Mouse (Mus musculus) lung, adult 2 months (tissue): Measurements from ENCODE around the gene Sdk1. TPM values are rescaled to one million over a fixed set of nuclear protein-coding genes. Genes with fewer than 3 reads are reported as not detected.

Experiments used
- DNase-seq: peaks from one replicate; pipeline ENCODE4 v3.0.0; 2022
- H3K4me1 ChIP-seq: fragments of 200-500 bp; 2 replicates; pipeline ENCODE4 v1.6.1; 2011; ENCODE audit warnings: low read length; ENCODE audit not compliant: control insufficient read depth, insufficient read depth
- H3K4me3 ChIP-seq: fragments of 200-500 bp; replicated peaks from 2 replicates; pipeline ENCODE3; 2011; ENCODE audit warnings: low read depth, mild to moderate bottlenecking, control low read depth, low read length; ENCODE audit errors: extremely low read depth
- CTCF ChIP-seq: fragments of 200-500 bp; IDR thresholded peaks from 2 replicates; pipeline ENCODE4 v1.5.1; 2011; ENCODE audit warnings: mild to moderate bottlenecking, low read length, control low read depth; ENCODE audit not compliant: insufficient read depth
- POLR2A ChIP-seq: fragments of 200-500 bp; IDR thresholded peaks from 2 replicates; pipeline ENCODE4 v1.6.1; 2011; ENCODE audit warnings: low read depth, mild to moderate bottlenecking, control low read depth, low read length, borderline replicate concordance; ENCODE audit errors: extremely low read depth
- WGBS: fragments of 180-500 bp; shearing (Covaris S2); methylation state at CpG from one replicate; pipeline ENCODE4 v1.1.7; 2018; 5-methylcytosine and 5-hydroxymethylcytosine counted together
- polyA plus RNA-seq: library from polyadenylated mRNA; depleted of rRNA; stranded (reverse); fragments of >200 nt; gene quantifications from 2 replicates; pipeline ENCODE4 v1.2.3, GENCODE M21; 2012; rRNA removed

Sdk1 gene
- polyA plus RNA-seq, 1 experiment = 1.8 TPM

DNA sequence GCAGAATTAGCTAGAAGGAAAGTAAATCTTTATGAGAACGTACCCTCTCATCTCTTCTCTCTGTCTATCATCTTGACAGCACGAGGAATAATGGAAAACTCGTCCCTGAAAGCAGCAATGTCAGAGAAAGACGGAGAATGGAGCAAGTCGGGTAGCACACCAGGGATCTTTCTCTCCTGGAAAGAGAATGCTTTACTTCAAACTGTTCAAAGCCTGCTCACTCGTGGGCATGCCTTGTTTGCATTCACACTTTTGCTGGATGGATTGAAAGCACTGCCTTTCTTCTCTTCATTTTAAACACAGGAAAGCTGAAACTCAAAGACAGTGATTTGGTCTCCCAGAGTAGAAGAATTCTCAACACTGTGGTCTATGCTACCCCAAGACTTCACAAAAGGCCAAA, 1020.8 kb downstream of the Sdk1 start:
- no peak for DNase-seq
- no peak overlapping the region for H3K4me3 ChIP-seq
- TF ChIP-seq CTCF (no peak), POLR2A (no peak)
- whole genome bisulfite sequencing = 42% methylated on average over 6 of the region's 6 CpGs
- no peaks in the 10 kb centered on the region for H3K4me1 ChIP-seq

Other genes with a start within 250 kb of the Sdk1 start
- 12.3 and 15.3 TPM in 2 replicates for gene Card11, start 240.9 kb upstream of the Sdk1 start, polyA plus RNA-seq